Mouse (Mus musculus): ENCODE data around the gene Ssr2. TPM values are rescaled to one million over a fixed set of nuclear protein-coding genes. Genes with fewer than 3 reads are reported as not detected.

Ssr2 gene
- total and polyA plus RNA-seq, 3 experiments = 65.3 to 80.0 (median 67.6) TPM

- intact Hi-C loops (cut with DNase I) = no loop called here
- WGBS = 79% methylated on average over 8 of the region's 8 CpGs
- no peak overlapping the region; the same call in 1 of the 2 replicates for H3K27ac ChIP-seq
- H3K36me3 ChIP-seq (ENCODE audit: control insufficient read depth, insufficient read depth, low read length) = no peaks in the 10 kb centered on the region; the same call in 1 of the 2 replicates
- H3K9ac ChIP-seq (ENCODE audit: low read depth, low read length) = no peak overlapping the region
- TF ChIP-seq POLR2A (IDR thresholded peaks at IDR 0.05; ENCODE audit: insufficient read depth, low read depth, low read length) = no peak
- no peak for TF ChIP-seq CTCF (IDR thresholded peaks at IDR 0.05)
- no peak for TF ChIP-seq EP300 (IDR thresholded peaks at IDR 0.05; ENCODE audit: insufficient read depth, low read depth, low read length)
- no peak for DNase-seq
- peaks cover 13% of the 10 kb centered on the region for H3K4me1 ChIP-seq (ENCODE audit: control insufficient read depth, insufficient read depth, low read length)
- no peak overlapping the region for H3K4me3 ChIP-seq
- no peaks in the 10 kb centered on the region for H3K79me2 ChIP-seq (replicated peaks; ENCODE audit: control insufficient read depth, insufficient read depth, low read length)
- no peaks in the 10 kb centered on the region for H3K27me3 ChIP-seq (ENCODE audit: control insufficient read depth, insufficient read depth, low read length)
These were observed 38.7 kb downstream of the Ssr2 start for GRCm38 (mm10) chr3:88614418-88614817.

- Histone ChIP-seq H3K79me2 (replicated peaks; ENCODE audit: control insufficient read depth, insufficient read depth, low read length) (no peaks in the 10 kb centered on the region), H3K4me1 (ENCODE audit: control insufficient read depth, insufficient read depth, low read length) (peaks cover 17% of the 10 kb centered on the region), H3K27me3 (ENCODE audit: control insufficient read depth, insufficient read depth, low read length) (no peaks in the 10 kb centered on the region), H3K27ac (peak overlapping the region; percentile 89), H3K36me3 (ENCODE audit: control insufficient read depth, insufficient read depth, low read length) (no peaks in the 10 kb centered on the region; the same call in 1 of the 2 replicates), H3K4me3 (no peak overlapping the region), H3K9ac (ENCODE audit: low read depth, low read length) (no peak overlapping the region)
- DNase-seq = no peak
- no peak for TF ChIP-seq CTCF (IDR thresholded peaks at IDR 0.05)
- TF ChIP-seq EP300 (IDR thresholded peaks at IDR 0.05; ENCODE audit: insufficient read depth, low read depth, low read length) = no peak
- no peak for TF ChIP-seq POLR2A (IDR thresholded peaks at IDR 0.05; ENCODE audit: insufficient read depth, low read depth, low read length)
- WGBS = 81% methylated on average over 5 of the region's 5 CpGs
- intact Hi-C loops (cut with DNase I) = no loop called here
These were observed 39.4 kb downstream of the Ssr2 start for GRCm38 (mm10) chr3:88615117-88615516.

DNA sequence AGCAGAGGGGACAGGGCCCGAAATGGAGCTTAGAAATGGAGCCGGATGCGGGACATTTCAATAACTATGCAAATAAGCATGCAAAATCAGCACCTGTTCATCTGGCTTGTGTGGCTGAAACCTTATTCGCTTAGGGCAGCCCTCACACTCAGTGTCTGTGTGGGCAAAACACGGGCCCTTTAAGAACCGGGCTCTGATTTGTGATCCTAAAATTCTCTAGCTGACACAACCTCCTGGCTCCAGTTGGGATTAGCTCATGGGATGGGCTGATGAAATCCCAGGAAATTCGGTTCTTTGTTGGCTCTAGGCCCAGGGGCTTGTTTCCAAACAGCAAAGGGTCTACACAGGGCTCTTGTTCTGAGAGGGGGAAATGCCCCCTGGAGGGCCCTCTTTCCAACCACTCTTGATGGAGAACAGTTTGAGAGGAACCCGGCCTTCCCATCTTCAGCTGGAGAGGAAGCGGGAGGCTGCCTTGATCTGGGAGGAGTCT is 40.3 kb downstream of the Ssr2 start:
- no peaks in the 10 kb centered on the region for H3K27me3 ChIP-seq (ENCODE audit: control insufficient read depth, insufficient read depth, low read length)
- H3K36me3 ChIP-seq (ENCODE audit: control insufficient read depth, insufficient read depth, low read length) = no peaks in the 10 kb centered on the region; the same call in 1 of the 2 replicates
- H3K4me1 ChIP-seq (ENCODE audit: control insufficient read depth, insufficient read depth, low read length) = peaks cover 20% of the 10 kb centered on the region
- peak overlapping the region; percentile 89 for H3K27ac ChIP-seq
- peak overlapping the region; percentile 38 for H3K9ac ChIP-seq (ENCODE audit: low read depth, low read length)
- WGBS = 47% methylated on average over 9 of the region's 9 CpGs
- H3K4me3 ChIP-seq = peak overlapping the region; percentile 43
- no peaks in the 10 kb centered on the region; the same call in 1 of the 2 replicates for H3K79me2 ChIP-seq (replicated peaks; ENCODE audit: control insufficient read depth, insufficient read depth, low read length)
- peak; percentile 78 to 82 for DNase-seq
- intact Hi-C loops (cut with DNase I) = no loop called here
- 0 out of 2 replicates have a peak, but pooled peaks have one; percentile 32 for TF ChIP-seq POLR2A (IDR thresholded peaks at IDR 0.05; ENCODE audit: insufficient read depth, low read depth, low read length)
- TF ChIP-seq CTCF (IDR thresholded peaks at IDR 0.05) = no peak
- TF ChIP-seq EP300 (IDR thresholded peaks at IDR 0.05; ENCODE audit: insufficient read depth, low read depth, low read length) = 0 out of 2 replicates have a peak, but pooled peaks have one; percentile 8

DNA sequence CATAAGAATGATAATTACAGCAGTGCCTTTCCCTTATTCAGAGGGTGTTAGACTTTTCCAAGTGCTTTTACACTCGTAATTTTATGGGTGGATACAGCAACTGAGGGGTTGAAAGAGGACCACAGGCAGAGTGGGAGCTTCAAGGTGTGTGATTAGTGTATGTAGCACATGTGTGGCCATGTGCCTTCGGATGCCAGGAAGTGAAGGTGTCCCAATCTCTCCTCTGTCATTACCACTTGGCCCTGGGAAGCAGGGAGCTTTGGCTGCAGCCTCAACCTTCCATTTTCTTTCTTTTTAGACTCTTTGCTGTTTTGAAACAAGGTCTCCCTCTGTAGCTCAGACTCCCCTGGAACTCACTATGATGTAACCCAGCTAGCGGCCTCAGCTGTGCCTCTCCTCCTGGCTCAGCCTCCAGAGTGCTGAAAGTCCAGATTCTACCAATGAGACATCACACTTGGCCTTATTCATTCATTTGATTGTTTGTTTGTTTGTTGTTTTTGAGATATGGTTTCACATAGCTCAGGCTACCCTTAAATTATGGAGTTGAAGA is 41.4 kb downstream of the Ssr2 start:
- no peaks in the 10 kb centered on the region for H3K27me3 ChIP-seq (ENCODE audit: control insufficient read depth, insufficient read depth, low read length)
- H3K4me3 ChIP-seq = peak overlapping the region; percentile 43
- DNase-seq = peak; percentile 24 to 27
- no peaks in the 10 kb centered on the region; the same call in 1 of the 2 replicates for H3K36me3 ChIP-seq (ENCODE audit: control insufficient read depth, insufficient read depth, low read length)
- TF ChIP-seq EP300 (IDR thresholded peaks at IDR 0.05; ENCODE audit: insufficient read depth, low read depth, low read length) (no peak), CTCF (IDR thresholded peaks at IDR 0.05) (no peak), POLR2A (IDR thresholded peaks at IDR 0.05; ENCODE audit: insufficient read depth, low read depth, low read length) (no peak)
- intact Hi-C loops (cut with DNase I) = no loop called here
- H3K79me2 ChIP-seq (replicated peaks; ENCODE audit: control insufficient read depth, insufficient read depth, low read length) = no peaks in the 10 kb centered on the region; the same call in 1 of the 2 replicates
- peaks cover 20% of the 10 kb centered on the region for H3K4me1 ChIP-seq (ENCODE audit: control insufficient read depth, insufficient read depth, low read length)
- peak overlapping the region; percentile 38; the same call in 1 of the 2 replicates for H3K9ac ChIP-seq (ENCODE audit: low read depth, low read length)
- 41% methylated on average over 3 of the region's 3 CpGs for WGBS
- peak overlapping the region; percentile 89 for H3K27ac ChIP-seq

DNA sequence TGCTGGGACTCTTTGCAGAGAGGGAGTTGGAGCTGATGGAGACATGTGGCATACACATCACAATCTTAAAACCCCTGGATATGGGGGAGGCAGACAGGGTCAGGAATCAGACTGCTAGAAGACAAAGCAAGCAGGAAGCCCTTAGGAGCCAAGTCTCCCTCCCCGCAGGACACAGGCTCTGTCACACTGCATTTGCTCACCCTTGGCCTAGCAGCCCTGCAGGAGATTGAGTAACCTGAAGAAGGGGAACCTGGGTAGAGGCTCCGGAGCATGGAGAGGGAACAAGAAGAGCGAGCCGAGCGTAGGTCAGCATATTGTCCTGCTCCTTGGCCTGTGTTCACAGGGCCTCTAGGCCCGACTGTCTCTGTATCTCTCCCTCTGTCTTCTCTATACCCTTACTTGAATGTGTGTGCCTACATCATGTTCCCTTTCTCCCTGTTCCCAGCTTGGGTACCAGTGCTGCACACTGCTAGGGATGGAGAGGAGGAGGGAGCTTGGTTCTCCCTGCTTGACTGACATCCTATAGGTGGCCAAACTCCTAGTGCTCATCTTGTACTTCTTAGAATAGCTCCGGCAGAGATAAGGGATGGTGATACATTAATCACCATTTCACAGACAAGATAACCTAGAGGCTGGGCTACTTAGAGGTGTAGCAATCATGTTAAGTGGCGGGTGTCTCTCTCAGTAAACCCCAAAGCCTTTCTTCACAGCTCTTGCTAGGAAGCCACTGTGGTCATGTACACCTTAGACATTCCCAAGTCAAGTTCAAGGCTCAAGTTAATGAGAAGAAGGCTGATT is 42.6 kb downstream of the Ssr2 start:
- Histone ChIP-seq H3K9ac (ENCODE audit: low read depth, low read length) (peak overlapping the region; percentile 47), H3K4me1 (ENCODE audit: control insufficient read depth, insufficient read depth, low read length) (peaks cover 20% of the 10 kb centered on the region), H3K36me3 (ENCODE audit: control insufficient read depth, insufficient read depth, low read length) (no peaks in the 10 kb centered on the region; the same call in 1 of the 2 replicates), H3K27me3 (ENCODE audit: control insufficient read depth, insufficient read depth, low read length) (no peaks in the 10 kb centered on the region), H3K27ac (peak overlapping the region; percentile 75), H3K4me3 (peak overlapping the region; percentile 26; the same call in 1 of the 2 replicates), H3K79me2 (replicated peaks; ENCODE audit: control insufficient read depth, insufficient read depth, low read length) (no peaks in the 10 kb centered on the region; the same call in 1 of the 2 replicates)
- TF ChIP-seq CTCF (IDR thresholded peaks at IDR 0.05) (no peak), POLR2A (IDR thresholded peaks at IDR 0.05; ENCODE audit: insufficient read depth, low read depth, low read length) (no peak; the same call in 1 of the 2 replicates), EP300 (IDR thresholded peaks at IDR 0.05; ENCODE audit: insufficient read depth, low read depth, low read length) (peak; percentile 62; the same call in 1 of the 2 replicates)
- DNase-seq = peak; percentile 44 to 50
- WGBS = 41% methylated on average over 8 of the region's 8 CpGs
- intact Hi-C loops (cut with DNase I) = no loop called here

All from heart, adult 2 months (tissue).